Mouse (Mus musculus): ENCODE measurements at regions not wholly inside any gene's neighbourhood (a gene's known extent, or its start where the extent isn't known, plus 50 kb on each side); places are given as distances from the start of the nearest gene placed in this dataset.
A peak's percentile ranks its signal among the peaks of the same experiment; 100 is the strongest.
"Not testable (repeated sequence)": the region's sequence is repeated elsewhere in the genome, so short reads cannot be mapped to it uniquely, and the experiment has no call there.

DNA sequence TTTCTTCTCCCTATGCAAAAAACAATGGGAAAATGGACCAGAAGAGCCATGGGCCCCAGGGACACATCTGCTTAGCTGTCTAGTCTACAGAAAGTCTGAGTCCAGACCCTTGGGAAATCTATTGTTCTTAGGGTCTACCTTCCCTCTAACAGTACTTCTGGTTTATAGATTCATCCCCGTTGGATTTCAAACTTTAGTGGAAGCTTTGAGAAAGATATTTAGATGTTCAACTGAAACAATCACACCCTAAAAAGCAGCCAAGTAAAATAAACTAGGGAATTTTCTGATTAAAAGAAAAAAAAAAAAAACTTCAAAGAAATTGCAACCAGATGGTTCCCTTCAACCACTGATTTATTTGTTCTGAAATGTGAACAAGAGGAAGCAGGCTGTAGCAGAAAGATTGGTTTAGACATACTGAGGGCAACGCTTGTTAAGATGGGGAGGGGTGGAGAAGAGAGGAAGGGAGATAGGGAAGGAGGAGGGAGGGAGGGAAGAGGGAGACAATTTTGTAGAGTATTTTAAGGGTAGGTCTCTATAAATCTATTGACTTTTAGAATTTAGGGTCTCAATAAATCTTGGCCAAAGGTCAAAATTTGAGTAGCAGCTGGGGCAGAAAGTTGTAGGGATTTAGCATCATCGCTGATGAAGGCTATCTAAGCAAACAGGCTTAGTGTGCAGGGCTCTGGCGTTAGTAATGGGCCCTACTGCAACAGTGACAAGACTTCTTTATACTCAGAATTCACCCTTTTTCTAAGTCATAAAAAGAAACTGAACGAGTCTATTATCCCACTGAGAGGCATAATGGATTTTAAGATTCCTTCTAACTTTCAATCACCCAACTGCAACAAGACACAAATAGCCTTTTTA, 132.3 kb upstream of the Supt20 start:
- Histone ChIP-seq H3K4me1 (ENCODE audit: insufficient read depth) (no peaks in the 10 kb centered on the region), H3K9ac (no peak overlapping the region), H3K4me3 (ENCODE audit: low read depth, low read length) (no peak overlapping the region), H3K4me2 (ENCODE audit: low read depth) (no peak overlapping the region), H3K27ac (ENCODE audit: low read depth, low read length) (no peak overlapping the region), H3K9me3 (ENCODE audit: low read length) (no peaks in the 10 kb centered on the region; the same call in 1 of the 2 replicates), H3K36me3 (ENCODE audit: insufficient read depth) (no peaks in the 10 kb centered on the region), H3K27me3 (ENCODE audit: insufficient read depth, low read length) (no peaks in the 10 kb centered on the region)
- DNase-seq (no peak), ATAC-seq (no peak)
- 58% methylated on average over 5 of the region's 5 CpGs for WGBS
- no peak for TF ChIP-seq CTCF (IDR thresholded peaks at IDR 0.05; ENCODE audit: low read depth)

DNA sequence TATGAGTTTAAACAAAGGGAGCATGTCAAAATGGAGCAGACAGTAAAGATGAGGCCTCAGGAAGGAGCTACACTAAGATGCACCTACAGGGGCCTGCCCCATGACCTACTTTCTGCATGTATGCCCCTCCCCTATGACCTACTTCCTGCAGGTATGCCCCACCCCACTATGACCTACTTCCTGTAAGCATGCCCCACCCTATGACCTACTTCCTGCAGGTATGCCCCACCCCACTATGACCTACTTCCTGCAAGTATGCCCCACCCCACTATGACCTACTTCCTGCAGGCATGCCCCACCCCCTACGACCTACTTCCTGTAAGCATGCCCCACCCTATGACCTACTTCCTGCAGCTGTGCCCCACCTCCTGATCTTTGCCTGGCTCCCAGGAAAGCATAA, 125.3 kb upstream of the Supt20 start:
- DNase-seq (no peak), ATAC-seq (no peak)
- TF ChIP-seq CTCF (IDR thresholded peaks at IDR 0.05; ENCODE audit: low read depth) = no peak
- Histone ChIP-seq H3K27me3 (ENCODE audit: insufficient read depth, low read length) (no peaks in the 10 kb centered on the region), H3K9ac (no peak overlapping the region), H3K9me3 (ENCODE audit: low read length) (no peaks in the 10 kb centered on the region), H3K4me3 (ENCODE audit: low read depth, low read length) (no peak overlapping the region), H3K27ac (ENCODE audit: low read depth, low read length) (no peak overlapping the region), H3K4me2 (ENCODE audit: low read depth) (no peak overlapping the region), H3K36me3 (ENCODE audit: insufficient read depth) (no peaks in the 10 kb centered on the region), H3K4me1 (ENCODE audit: insufficient read depth) (no peaks in the 10 kb centered on the region)
- 90% methylated on average over 1 of the region's 1 CpGs for WGBS

DNA sequence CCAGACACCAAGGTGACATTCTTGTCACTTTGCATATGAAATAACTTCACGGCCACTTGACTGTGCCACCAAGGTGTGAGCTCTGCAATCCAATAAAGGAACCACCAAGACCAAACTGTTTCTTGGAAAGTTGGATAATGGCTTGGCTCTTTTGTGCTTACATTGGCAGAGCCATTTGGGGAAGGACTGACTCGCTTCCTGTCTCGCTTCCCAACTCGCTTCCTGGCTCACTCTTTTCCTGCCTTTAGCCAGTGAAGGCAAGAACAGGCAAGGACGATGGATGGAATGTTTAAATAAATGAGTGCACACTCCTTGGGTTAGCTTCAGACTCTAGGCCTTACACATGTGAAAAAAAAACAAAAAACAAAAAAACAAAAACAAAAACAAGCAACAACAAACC, 124.5 kb upstream of the Supt20 start:
- Histone ChIP-seq H3K9me3 (ENCODE audit: low read length) (no peaks in the 10 kb centered on the region), H3K36me3 (ENCODE audit: insufficient read depth) (no peaks in the 10 kb centered on the region), H3K4me2 (ENCODE audit: low read depth) (no peak overlapping the region), H3K4me3 (ENCODE audit: low read depth, low read length) (no peak overlapping the region), H3K27me3 (ENCODE audit: insufficient read depth, low read length) (no peaks in the 10 kb centered on the region), H3K4me1 (ENCODE audit: insufficient read depth) (no peaks in the 10 kb centered on the region), H3K27ac (ENCODE audit: low read depth, low read length) (no peak overlapping the region), H3K9ac (no peak overlapping the region)
- 89% methylated on average over 5 of the region's 5 CpGs for WGBS
- DNase-seq = no peak
- no peak for TF ChIP-seq CTCF (IDR thresholded peaks at IDR 0.05; ENCODE audit: low read depth)
- ATAC-seq = no peak

DNA sequence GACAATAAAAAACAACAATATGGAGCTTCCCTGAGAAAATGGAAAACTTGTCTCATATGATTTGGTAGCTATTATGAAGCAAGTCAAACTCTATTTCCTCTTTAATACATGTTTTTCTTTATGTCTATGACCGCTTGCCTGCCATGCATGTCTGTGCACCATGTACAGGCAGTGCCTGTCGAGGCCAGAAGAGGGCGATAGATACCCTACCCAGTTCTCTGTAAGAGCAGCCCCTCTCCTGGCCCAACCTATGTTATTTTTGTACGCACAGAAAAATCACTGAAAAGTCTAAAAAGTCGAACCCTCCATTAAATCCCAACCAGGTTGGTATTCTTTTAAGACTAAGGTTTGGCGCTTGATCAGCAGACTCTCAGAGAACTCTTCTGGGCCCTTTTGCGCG, 122.1 kb upstream of the Supt20 start:
- ATAC-seq = no peak
- H3K4me1 ChIP-seq (ENCODE audit: insufficient read depth) = no peaks in the 10 kb centered on the region
- no peak for DNase-seq
- H3K9ac ChIP-seq = no peak overlapping the region
- H3K4me3 ChIP-seq (ENCODE audit: low read depth, low read length) = no peak overlapping the region
- no peak overlapping the region for H3K27ac ChIP-seq (ENCODE audit: low read depth, low read length)
- no peak overlapping the region for H3K4me2 ChIP-seq (ENCODE audit: low read depth)
- no peaks in the 10 kb centered on the region for H3K9me3 ChIP-seq (ENCODE audit: low read length)
- 80% methylated on average over 8 of the region's 8 CpGs for WGBS
- no peaks in the 10 kb centered on the region for H3K27me3 ChIP-seq (ENCODE audit: insufficient read depth, low read length)
- peak; percentile 23; the same call in 1 of the 2 replicates for TF ChIP-seq CTCF (IDR thresholded peaks at IDR 0.05; ENCODE audit: low read depth)
- H3K36me3 ChIP-seq (ENCODE audit: insufficient read depth) = no peaks in the 10 kb centered on the region

DNA sequence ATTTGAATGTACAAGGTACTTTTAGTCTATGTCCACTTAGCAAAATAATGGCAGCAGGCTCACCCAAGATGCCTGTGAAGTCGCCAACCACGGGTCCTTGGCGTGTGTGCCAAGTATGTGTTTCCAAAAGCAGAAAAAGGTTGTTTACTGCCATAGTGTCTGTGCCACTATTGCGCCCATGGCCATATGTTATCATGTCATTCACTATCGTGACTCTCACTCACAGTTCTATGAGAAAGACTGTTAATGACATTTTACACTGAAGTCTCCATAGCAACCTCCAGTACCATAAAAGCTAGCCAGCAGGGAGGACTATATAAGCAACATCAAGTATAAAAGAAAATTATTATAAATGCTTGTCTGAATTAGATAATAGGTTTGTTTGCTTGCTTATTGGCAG, 114.8 kb upstream of the Supt20 start:
- Histone ChIP-seq H3K4me2 (ENCODE audit: low read depth) (no peak overlapping the region), H3K36me3 (ENCODE audit: insufficient read depth) (no peaks in the 10 kb centered on the region), H3K27ac (ENCODE audit: low read depth, low read length) (no peak overlapping the region), H3K27me3 (ENCODE audit: insufficient read depth, low read length) (no peaks in the 10 kb centered on the region), H3K4me1 (ENCODE audit: insufficient read depth) (no peaks in the 10 kb centered on the region), H3K9me3 (ENCODE audit: low read length) (no peaks in the 10 kb centered on the region), H3K9ac (no peak overlapping the region), H3K4me3 (ENCODE audit: low read depth, low read length) (no peak overlapping the region)
- DNase-seq = peak; percentile 29
- whole genome bisulfite sequencing = 53% methylated on average over 5 of the region's 5 CpGs
- peak; percentile 58 for ATAC-seq
- no peak for TF ChIP-seq CTCF (IDR thresholded peaks at IDR 0.05; ENCODE audit: low read depth)

GRCm38 (mm10) chr3:54579425-54579824, 113.2 kb upstream of the Supt20 start:
- no peak overlapping the region for H3K4me3 ChIP-seq (ENCODE audit: low read depth, low read length)
- ATAC-seq = no peak
- DNase-seq = no peak
- H3K4me1 ChIP-seq (ENCODE audit: insufficient read depth) = no peaks in the 10 kb centered on the region
- no peak overlapping the region for H3K27ac ChIP-seq (ENCODE audit: low read depth, low read length)
- WGBS = 96% methylated on average over 2 of the region's 2 CpGs
- no peaks in the 10 kb centered on the region for H3K9me3 ChIP-seq (ENCODE audit: low read length)
- no peak for TF ChIP-seq CTCF (IDR thresholded peaks at IDR 0.05; ENCODE audit: low read depth)
- H3K9ac ChIP-seq = no peak overlapping the region
- H3K4me2 ChIP-seq (ENCODE audit: low read depth) = no peak overlapping the region
- H3K36me3 ChIP-seq (ENCODE audit: insufficient read depth) = no peaks in the 10 kb centered on the region
- H3K27me3 ChIP-seq (ENCODE audit: insufficient read depth, low read length) = no peaks in the 10 kb centered on the region

DNA sequence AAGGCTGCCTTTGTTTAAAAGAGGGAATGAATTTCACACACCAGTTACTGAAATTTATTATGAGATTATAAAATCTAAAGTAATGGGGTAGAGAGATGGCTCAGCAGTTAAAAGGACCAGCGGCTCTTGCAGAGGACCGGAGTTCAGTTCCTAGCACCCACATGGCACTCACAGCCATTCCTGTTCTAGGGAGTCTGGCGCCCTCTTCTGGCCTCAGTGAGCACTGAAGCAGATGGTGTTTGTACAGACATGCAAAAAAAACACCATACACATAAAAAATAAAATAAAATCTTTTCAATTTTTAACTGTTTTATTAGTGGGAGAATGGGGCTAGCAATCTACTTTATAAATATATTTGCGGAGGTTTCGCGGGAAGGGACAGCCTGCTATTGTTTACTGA, 112.3 kb upstream of the Supt20 start:
- ATAC-seq = no peak
- no peak overlapping the region for H3K27ac ChIP-seq (ENCODE audit: low read depth, low read length)
- no peaks in the 10 kb centered on the region for H3K36me3 ChIP-seq (ENCODE audit: insufficient read depth)
- no peaks in the 10 kb centered on the region for H3K27me3 ChIP-seq (ENCODE audit: insufficient read depth, low read length)
- no peaks in the 10 kb centered on the region for H3K9me3 ChIP-seq (ENCODE audit: low read length)
- no peak for TF ChIP-seq CTCF (IDR thresholded peaks at IDR 0.05; ENCODE audit: low read depth)
- no peak overlapping the region for H3K4me2 ChIP-seq (ENCODE audit: low read depth)
- 92% methylated on average over 6 of the region's 6 CpGs for WGBS
- H3K9ac ChIP-seq = no peak overlapping the region
- H3K4me3 ChIP-seq (ENCODE audit: low read depth, low read length) = no peak overlapping the region
- no peak for DNase-seq
- no peaks in the 10 kb centered on the region for H3K4me1 ChIP-seq (ENCODE audit: insufficient read depth)

- not testable (repeated sequence) for H3K4me2 ChIP-seq (ENCODE audit: low read depth); H3K27ac ChIP-seq (ENCODE audit: low read depth, low read length); DNase-seq; H3K27me3 ChIP-seq (ENCODE audit: insufficient read depth, low read length); H3K4me3 ChIP-seq (ENCODE audit: low read depth, low read length); H3K4me1 ChIP-seq (ENCODE audit: insufficient read depth); H3K36me3 ChIP-seq (ENCODE audit: insufficient read depth); H3K9ac ChIP-seq; ATAC-seq; H3K9me3 ChIP-seq (ENCODE audit: low read length)
- 90% methylated on average over 9 of the region's 10 CpGs for WGBS
Observed at GRCm38 (mm10) chr3:54585781-54586180, 106.8 kb upstream of the Supt20 start.

All from forebrain, postnatal 0 days (tissue).